Mouse (Mus musculus) embryonic facial prominence, embryonic 14.5 days (tissue): ENCODE measurements at regions not wholly inside any gene's neighbourhood (a gene's known extent, or its start where the extent isn't known, plus 50 kb on each side); places are given as distances from the start of the nearest gene placed in this dataset.

Source experiments
- ATAC-seq: fragments of 200-750 bp; cut with Nextera tagmentation; 2 replicates; pipeline ENCODE4 v1.8.0; 2017; ENCODE audit warnings: low read depth, moderate number of reproducible peaks, moderate TSS enrichment
- DNase-seq: peaks from one replicate; pipeline ENCODE4 v3.0.0-alpha.2; 2015; ENCODE audit warnings: low spot score
- H3K27ac ChIP-seq: fragments of 300-500 bp; sonication (generic); replicated peaks from 2 replicates; pipeline ENCODE4 v1.5.1; 2014; ENCODE audit warnings: low read depth, mild to moderate bottlenecking, low read length, moderate library complexity
- H3K27me3 ChIP-seq: fragments of 300-500 bp; sonication (generic); replicated peaks from 2 replicates; pipeline ENCODE4 v1.6.1; 2014; ENCODE audit warnings: low read length; ENCODE audit not compliant: control insufficient read depth, insufficient read depth
- H3K36me3 ChIP-seq: fragments of 300-500 bp; sonication (generic); 2 replicates; pipeline ENCODE4 v1.6.1; 2014; ENCODE audit warnings: low read length, mixed read lengths; ENCODE audit not compliant: control insufficient read depth, insufficient read depth
- H3K4me1 ChIP-seq: fragments of 300-500 bp; sonication (generic); 2 replicates; pipeline ENCODE4 v1.6.1; 2014; ENCODE audit warnings: antibody characterized with exemption, low read length; ENCODE audit not compliant: control insufficient read depth, insufficient read depth
- H3K4me2 ChIP-seq: fragments of 300-500 bp; sonication (generic); 2 replicates; pipeline ENCODE4 v1.6.1; 2014; ENCODE audit warnings: low read depth, mild to moderate bottlenecking, low read length, moderate library complexity, mixed read lengths
- H3K4me3 ChIP-seq: fragments of 300-500 bp; sonication (generic); 2 replicates; pipeline ENCODE4 v1.5.1; 2014; ENCODE audit warnings: low read depth, mild to moderate bottlenecking, low read length
- H3K9ac ChIP-seq: fragments of 300-500 bp; sonication (generic); 2 replicates; pipeline ENCODE4 v1.6.1; 2014; ENCODE audit warnings: low read depth, mild to moderate bottlenecking, low read length, moderate library complexity, mixed read lengths
- H3K9me3 ChIP-seq: fragments of 300-500 bp; sonication (generic); 2 replicates; pipeline ENCODE4 v1.6.1; 2016; ENCODE audit warnings: low read length; ENCODE audit not compliant: control insufficient read depth
- WGBS: fragments of 180-500 bp; shearing (Covaris S2); extraction: QIAGEN DNeasy Blood & Tissue Kit; methylation state at CpG from one replicate; pipeline ENCODE4 v1.1.7; 2014; 5-methylcytosine and 5-hydroxymethylcytosine counted together

DNA sequence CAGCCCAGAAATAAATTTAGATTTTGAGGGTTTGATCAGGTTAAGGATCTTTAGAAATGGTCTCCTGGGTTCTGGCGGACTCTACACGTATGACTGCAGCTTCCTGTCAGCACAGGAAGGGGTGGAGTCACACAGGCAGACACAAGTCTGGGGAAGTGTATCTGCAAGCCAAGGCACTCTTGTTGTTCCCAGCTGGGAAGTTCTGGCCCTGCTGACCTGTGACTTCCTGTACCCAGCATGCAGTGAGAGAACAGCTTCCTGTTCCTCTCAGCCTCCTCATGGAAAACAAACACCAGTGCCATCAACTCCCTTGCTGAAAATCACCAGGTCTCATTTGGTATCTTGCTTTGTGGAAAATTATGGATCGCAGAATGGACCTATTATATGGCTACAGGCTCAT, 140.9 kb downstream of the Ets2 start:
- H3K9ac ChIP-seq, result no peak overlapping the region
- no peaks in the 10 kb centered on the region for H3K36me3 ChIP-seq
- H3K27ac ChIP-seq, result no peak overlapping the region
- H3K4me1 ChIP-seq, result peaks cover 18% of the 10 kb centered on the region
- H3K9me3 ChIP-seq, result no peaks in the 10 kb centered on the region
- no peak for DNase-seq
- 89% methylated on average over 3 of the region's 3 CpGs for WGBS
- H3K27me3 ChIP-seq, result no peaks in the 10 kb centered on the region
- no peak overlapping the region for H3K4me2 ChIP-seq
- no peak overlapping the region for H3K4me3 ChIP-seq
- no peak for ATAC-seq

DNA sequence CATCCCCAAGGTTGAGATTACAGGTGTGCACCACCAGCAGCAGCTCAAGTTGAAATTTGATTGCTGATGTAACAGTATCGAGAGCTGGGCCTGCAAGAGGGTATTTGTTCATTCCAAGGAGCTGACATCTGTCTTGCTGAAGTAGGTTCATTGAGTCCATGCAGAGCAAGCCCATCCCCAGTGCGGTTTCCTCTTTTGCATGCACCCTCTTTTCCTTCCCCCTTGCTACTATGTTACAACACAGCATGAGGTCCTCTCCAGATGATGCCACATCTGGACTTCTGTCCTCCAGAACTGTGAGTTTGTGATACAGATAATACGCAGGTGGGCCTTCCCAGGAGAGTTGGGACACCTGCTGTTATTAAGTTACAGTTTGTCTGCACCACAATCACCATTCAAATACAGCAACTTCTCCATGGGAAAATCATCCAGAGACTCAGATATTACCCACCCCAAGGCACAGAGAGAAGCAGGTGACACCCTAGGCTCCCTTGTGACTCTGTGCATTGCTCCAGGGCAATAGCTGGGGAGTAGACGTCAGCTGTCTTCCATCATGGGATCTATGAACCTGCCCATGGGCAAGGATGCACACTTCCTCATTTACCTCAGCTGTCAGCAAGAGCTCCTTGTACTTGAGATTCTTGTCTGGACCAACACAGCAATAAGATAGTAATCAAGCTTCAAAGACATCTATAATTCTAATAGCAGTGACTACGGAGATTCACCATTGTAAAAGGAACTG, 137.8 kb downstream of the Ets2 start:
- Histone ChIP-seq H3K36me3 (no peaks in the 10 kb centered on the region), H3K4me2 (no peak overlapping the region), H3K9me3 (no peaks in the 10 kb centered on the region), H3K4me1 (peaks cover 14% of the 10 kb centered on the region), H3K9ac (no peak overlapping the region), H3K4me3 (no peak overlapping the region), H3K27me3 (no peaks in the 10 kb centered on the region), H3K27ac (no peak overlapping the region)
- ATAC-seq (no peak), DNase-seq (no peak)
- 69% methylated on average over 5 of the region's 5 CpGs for WGBS

DNA sequence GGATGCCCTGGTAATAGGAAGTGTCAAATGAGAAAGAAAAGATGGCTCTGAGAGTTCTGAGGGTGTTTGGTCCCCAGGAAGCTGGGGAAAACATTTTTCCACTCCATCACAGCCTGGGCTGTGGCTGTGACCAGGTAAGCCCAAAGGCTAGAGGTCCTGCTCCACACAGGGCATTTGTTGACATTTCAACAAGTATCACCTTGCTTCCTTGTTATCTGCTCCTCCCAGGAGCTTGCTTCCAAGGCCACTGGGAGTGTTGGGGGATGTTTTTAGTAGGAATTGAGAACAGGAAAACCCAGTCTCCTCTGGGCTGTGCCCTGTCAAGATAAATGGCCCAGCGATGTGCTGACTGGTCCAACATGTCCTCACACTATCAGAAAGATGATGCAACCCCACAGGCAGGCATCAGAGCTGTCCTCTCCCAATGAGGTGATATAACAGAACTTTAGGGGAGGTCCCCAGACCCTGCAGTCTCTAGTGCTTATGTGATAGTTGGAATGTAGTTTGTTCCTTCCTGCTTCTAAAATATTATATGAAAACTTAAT, 137.1 kb downstream of the Ets2 start:
- Histone ChIP-seq H3K4me1 (peaks cover 18% of the 10 kb centered on the region), H3K4me2 (no peak overlapping the region), H3K4me3 (no peak overlapping the region), H3K9me3 (no peaks in the 10 kb centered on the region), H3K9ac (no peak overlapping the region), H3K27me3 (no peaks in the 10 kb centered on the region), H3K27ac (no peak overlapping the region), H3K36me3 (no peaks in the 10 kb centered on the region)
- ATAC-seq (no peak), DNase-seq (no peak)
- 75% methylated on average over 1 of the region's 1 CpGs for WGBS

DNA sequence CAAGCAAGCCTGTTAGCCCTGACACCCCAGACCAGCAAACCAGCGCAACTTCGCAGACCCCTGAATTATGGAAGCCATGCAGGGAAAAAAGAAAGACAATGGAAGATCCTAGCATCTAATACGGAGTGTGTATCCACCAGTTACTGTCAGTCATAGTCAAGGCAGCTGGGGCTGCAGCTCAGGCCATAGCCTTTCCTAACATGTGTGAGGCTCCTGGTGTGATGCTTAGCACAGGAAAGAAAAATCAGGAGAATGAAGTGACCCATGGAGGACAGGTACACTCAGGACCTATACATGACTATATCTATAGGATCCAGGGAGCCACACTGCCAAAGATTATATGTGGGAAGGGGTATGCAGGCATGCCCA, 136.6 kb downstream of the Ets2 start:
- Histone ChIP-seq H3K27ac (no peak overlapping the region), H3K27me3 (no peaks in the 10 kb centered on the region), H3K9me3 (no peaks in the 10 kb centered on the region), H3K4me3 (no peak overlapping the region), H3K36me3 (no peaks in the 10 kb centered on the region), H3K9ac (no peak overlapping the region), H3K4me1 (peaks cover 23% of the 10 kb centered on the region), H3K4me2 (no peak overlapping the region)
- WGBS, result 88% methylated on average over 3 of the region's 3 CpGs
- DNase-seq (no peak), ATAC-seq (no peak)

DNA sequence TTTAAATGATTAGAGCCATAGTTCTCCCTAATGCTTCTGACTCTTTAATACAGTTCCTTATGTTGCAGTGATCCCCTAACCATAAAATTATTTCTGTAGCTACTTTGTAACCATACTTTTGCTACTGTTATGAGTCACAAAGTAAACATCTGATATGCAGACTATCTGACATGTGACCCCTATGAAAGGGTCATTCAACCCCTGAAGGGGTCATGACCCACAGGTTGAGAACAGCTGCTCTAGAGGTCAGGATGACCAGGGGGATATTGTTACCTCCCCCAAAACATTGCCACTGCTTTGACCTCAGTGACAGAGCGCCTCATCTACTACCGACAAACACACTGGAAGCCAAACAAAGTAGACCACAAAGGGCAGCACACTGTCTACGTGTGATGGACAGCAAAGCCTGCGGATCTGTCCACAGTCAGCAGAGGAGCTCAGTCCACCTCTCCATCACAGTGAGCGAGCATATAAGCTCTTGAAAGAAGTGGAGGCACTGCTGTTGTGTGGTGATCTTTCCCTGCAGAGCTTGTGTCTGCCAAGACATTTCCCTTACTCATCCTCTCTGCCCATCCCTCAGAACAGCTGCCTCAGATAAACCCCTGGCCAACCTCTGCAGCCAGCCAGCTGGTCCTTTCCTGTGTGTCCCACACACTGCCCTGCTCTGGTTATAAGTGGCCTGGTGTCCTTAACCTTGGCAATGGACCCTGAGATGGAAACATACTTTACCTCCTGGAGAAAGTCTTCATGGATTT, 136.0 kb downstream of the Ets2 start:
- H3K27me3 ChIP-seq, result no peaks in the 10 kb centered on the region
- H3K4me1 ChIP-seq, result peaks cover 29% of the 10 kb centered on the region
- no peak overlapping the region for H3K4me3 ChIP-seq
- H3K27ac ChIP-seq, result no peak overlapping the region
- no peak overlapping the region for H3K9ac ChIP-seq
- no peak for ATAC-seq
- WGBS, result 61% methylated on average over 5 of the region's 5 CpGs
- H3K36me3 ChIP-seq, result no peaks in the 10 kb centered on the region
- DNase-seq, result no peak
- no peaks in the 10 kb centered on the region for H3K9me3 ChIP-seq
- H3K4me2 ChIP-seq, result no peak overlapping the region

DNA sequence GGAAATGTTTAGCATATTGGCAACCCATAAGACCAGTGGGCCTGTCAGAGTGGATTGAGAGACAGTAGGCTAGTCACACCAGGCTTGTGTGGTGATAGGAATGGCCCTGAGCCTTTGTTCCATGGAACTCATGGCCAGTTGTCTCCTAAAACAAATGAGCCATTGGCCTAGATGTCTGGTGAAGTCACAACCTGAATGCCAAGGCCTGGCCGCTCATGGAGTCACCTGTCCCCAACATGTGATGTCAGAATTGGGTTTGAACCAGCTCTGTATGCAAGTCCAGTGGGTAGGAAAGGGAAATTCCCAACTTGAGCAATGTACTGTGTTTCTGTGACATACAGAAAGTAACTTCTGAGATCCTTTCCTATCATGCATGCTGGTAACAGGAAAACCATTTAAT, 134.1 kb downstream of the Ets2 start:
- no peak overlapping the region for H3K4me3 ChIP-seq
- 96% methylated on average over 1 of the region's 1 CpGs for WGBS
- no peaks in the 10 kb centered on the region for H3K36me3 ChIP-seq
- no peaks in the 10 kb centered on the region for H3K27me3 ChIP-seq
- ATAC-seq, result no peak
- H3K27ac ChIP-seq, result no peak overlapping the region
- peaks cover 44% of the 10 kb centered on the region for H3K4me1 ChIP-seq
- no peak for DNase-seq
- H3K4me2 ChIP-seq, result no peak overlapping the region
- no peak overlapping the region for H3K9ac ChIP-seq
- no peaks in the 10 kb centered on the region for H3K9me3 ChIP-seq

DNA sequence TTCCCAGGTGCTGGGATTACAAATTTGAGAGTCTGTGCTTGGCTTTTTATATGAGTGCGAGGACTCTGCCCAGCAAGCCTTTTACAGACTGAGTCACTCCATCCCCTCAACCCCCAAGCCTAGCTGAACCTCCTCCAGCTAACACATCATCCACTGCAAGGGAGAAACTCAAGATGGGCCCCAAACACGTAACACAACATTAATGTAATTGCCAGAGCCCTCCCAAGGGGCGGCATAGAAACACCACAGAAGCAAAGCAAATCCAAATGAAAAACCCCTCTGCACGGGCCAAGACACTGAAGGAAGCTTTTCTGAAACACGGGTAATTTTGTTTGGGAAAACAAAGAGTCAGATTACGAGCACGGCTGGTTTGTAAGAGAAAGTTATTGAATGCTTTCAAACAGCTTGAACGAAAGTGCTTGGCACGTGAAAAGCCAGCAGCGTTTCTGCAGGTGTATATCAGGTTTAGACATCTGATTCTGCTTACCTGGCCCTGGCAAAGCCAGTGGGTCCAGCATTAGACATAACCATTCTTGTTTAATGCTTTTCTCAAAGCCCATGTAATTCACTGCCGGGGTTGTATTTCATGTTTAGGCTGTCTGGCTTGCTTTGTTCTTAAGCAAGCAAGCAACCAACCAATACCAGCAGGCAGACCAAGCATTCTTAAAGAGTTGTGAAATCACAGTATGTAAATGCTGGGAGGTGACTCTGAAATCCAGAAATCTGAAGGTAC, 132.8 kb downstream of the Ets2 start:
- H3K36me3 ChIP-seq, result no peaks in the 10 kb centered on the region
- H3K9ac ChIP-seq, result no peak overlapping the region
- no peaks in the 10 kb centered on the region for H3K9me3 ChIP-seq
- peak; percentile 87 for ATAC-seq
- H3K27ac ChIP-seq, result peak overlapping the region; percentile 72
- 15% methylated on average over 11 of the region's 11 CpGs for WGBS
- no peaks in the 10 kb centered on the region for H3K27me3 ChIP-seq
- peaks cover 44% of the 10 kb centered on the region for H3K4me1 ChIP-seq
- no peak overlapping the region for H3K4me3 ChIP-seq
- DNase-seq, result peak; percentile 94
- peak overlapping the region; percentile 29 for H3K4me2 ChIP-seq

DNA sequence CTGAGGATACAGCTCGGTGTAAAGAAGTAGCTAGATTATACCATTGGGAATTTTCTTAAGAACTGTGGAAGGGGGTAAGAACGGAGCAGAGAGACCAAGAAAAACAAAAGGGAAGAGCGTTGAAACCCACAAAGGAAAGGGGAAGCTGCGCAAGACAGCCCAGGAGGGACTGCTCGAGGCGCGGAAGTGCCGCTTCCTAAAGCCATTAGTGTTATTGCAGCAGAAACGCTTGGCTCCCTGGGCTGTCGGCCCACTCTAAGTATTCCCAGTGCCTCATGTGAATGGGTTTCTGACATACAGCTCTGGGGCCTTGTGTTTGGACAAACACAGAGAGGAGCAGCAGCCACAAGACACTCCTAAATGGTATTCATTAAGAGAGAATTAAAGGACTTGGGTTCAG, 131.6 kb downstream of the Ets2 start:
- Histone ChIP-seq H3K36me3 (no peaks in the 10 kb centered on the region), H3K4me2 (no peak overlapping the region), H3K4me1 (peaks cover 44% of the 10 kb centered on the region), H3K27me3 (no peaks in the 10 kb centered on the region), H3K9me3 (no peaks in the 10 kb centered on the region), H3K4me3 (no peak overlapping the region), H3K27ac (peak overlapping the region; percentile 72), H3K9ac (no peak overlapping the region)
- DNase-seq (peak; percentile 36), ATAC-seq (no peak)
- 48% methylated on average over 10 of the region's 10 CpGs for WGBS
